Mouse (Mus musculus) A20 (cell line): ENCODE results near the gene Exo1.

ENCODE experiments used
- DNase-seq: peaks from one replicate; pipeline ENCODE4 v3.0.0-alpha.2; 2011; ENCODE audit warnings: low read depth, low spot score

The Exo1 gene

GRCm38 (mm10) chr1:175880453-175881296 lies at the start of gene Exo1:
TSS of gene Exo1 (plus strand) at chr1:175880581.
- DNase-seq, result peak; percentile 95

GRCm38 (mm10) chr1:175855515-175855914 lies 24.9 kb upstream of the Exo1 start:
- no peak for DNase-seq

GRCm38 (mm10) chr1:175867050-175867449 lies 13.3 kb upstream of the Exo1 start:
- no peak for DNase-seq

- DNase-seq, result peak; percentile 22
Observed at GRCm38 (mm10) chr1:175867558-175867957, 12.8 kb upstream of the Exo1 start.

- DNase-seq, result no peak
Observed at GRCm38 (mm10) chr1:175870716-175871115, 9.7 kb upstream of the Exo1 start.

- DNase-seq, result no peak
Observed at GRCm38 (mm10) chr1:175872028-175872816, 8.2 kb upstream of the Exo1 start.

- no peak for DNase-seq
Observed at GRCm38 (mm10) chr1:175883398-175883797, 3.0 kb downstream of the Exo1 start.

- no peak for DNase-seq
Observed at GRCm38 (mm10) chr1:175893263-175893662, 12.9 kb downstream of the Exo1 start.

- DNase-seq, result no peak
Observed at GRCm38 (mm10) chr1:175893726-175894125, 13.3 kb downstream of the Exo1 start.

GRCm38 (mm10) chr1:175911207-175911606 lies 30.8 kb downstream of the Exo1 start:
- no peak for DNase-seq

GRCm38 (mm10) chr1:175912038-175912437 lies 31.7 kb downstream of the Exo1 start:
- no peak for DNase-seq

GRCm38 (mm10) chr1:175913728-175914303 lies 33.4 kb downstream of the Exo1 start:
- DNase-seq, result no peak

- DNase-seq, result no peak
Observed at GRCm38 (mm10) chr1:175920029-175920428, 39.6 kb downstream of the Exo1 start, which contains the start of gene Gm38100. TSS of gene Gm38100 (plus strand) at chr1:175920329.

GRCm38 (mm10) chr1:175921091-175921490 lies 40.7 kb downstream of the Exo1 start:
- no peak for DNase-seq

GRCm38 (mm10) chr1:175923848-175924787 lies 43.7 kb downstream of the Exo1 start:
- DNase-seq, result peak; percentile 64

GRCm38 (mm10) chr1:175931391-175931790 lies 51.0 kb downstream of the Exo1 start:
- DNase-seq, result no peak

GRCm38 (mm10) chr1:175936282-175936737 lies 55.9 kb downstream of the Exo1 start:
- DNase-seq, result peak; percentile 69

- DNase-seq, result no peak
Observed at GRCm38 (mm10) chr1:175938731-175939130, 58.4 kb downstream of the Exo1 start.

GRCm38 (mm10) chr1:175943168-175943567 lies 62.8 kb downstream of the Exo1 start:
- no peak for DNase-seq

GRCm38 (mm10) chr1:175946718-175947315 lies 66.4 kb downstream of the Exo1 start:
- no peak for DNase-seq

GRCm38 (mm10) chr1:175950421-175950820 lies 70.0 kb downstream of the Exo1 start:
- DNase-seq, result no peak
